Mouse (Mus musculus): ENCODE data around the gene Hist1h3i.
"Not testable (repeated sequence)": the region's sequence is repeated elsewhere in the genome, so short reads cannot be mapped to it uniquely, and the experiment has no call there.

Gene Hist1h3i

GRCm38 (mm10) chr13:21783255-21783617, at the start of gene Hist1h3i:
Hist1h3i (minus strand) TSS chr13:21783370.
- DNase-seq (ENCODE audit: low read depth, low spot score) = peak; percentile 92

GRCm38 (mm10) chr13:21831418-21832394, 48.5 kb upstream of the Hist1h3i start, which contains the start of gene Hist1h4n:
Hist1h4n (minus strand) TSS chr13:21832196.
- DNase-seq (ENCODE audit: low read depth, low spot score) = not testable (repeated sequence)

DNA sequence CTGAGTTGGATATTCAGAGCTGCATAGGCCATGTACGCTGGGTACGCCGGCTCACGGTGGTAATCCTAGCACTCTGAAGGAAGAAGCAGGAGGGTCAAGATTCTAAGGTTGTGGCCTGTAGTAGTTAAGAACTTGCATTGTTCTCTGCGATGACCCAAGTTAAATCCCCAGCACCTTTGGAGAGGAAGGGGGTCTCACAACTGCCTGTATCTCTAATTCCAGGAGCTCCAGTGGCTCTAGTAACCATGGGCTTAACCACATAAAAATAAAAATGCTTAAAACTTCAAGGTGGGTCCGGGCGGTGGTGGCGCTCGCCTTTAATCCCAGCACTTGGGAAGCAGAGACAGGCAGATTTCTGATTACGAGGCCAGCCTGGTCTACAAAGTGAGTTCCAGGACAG, 47.2 kb upstream of the Hist1h3i start:
- DNase-seq (ENCODE audit: low read depth, low spot score) = no peak

DNA sequence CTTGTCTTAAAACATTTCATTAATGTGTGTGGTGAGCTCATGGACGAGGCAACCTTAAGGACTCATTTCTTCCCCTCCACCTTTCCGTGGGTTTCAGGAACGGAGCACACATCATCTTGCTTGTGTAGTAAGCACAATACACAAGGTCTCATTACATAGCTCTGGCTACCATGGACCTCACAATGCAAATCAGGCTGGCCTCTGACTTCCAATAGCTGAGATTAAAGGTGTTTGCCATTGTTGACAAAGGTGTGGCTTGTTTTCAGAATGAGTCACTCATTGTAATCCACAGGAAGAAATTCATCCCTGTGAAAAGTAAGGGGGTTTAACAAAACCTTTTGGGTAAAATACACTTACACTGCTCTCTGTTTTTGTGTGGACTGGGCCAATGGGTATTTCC, 45.3 kb upstream of the Hist1h3i start:
- no peak for DNase-seq (ENCODE audit: low read depth, low spot score)

GRCm38 (mm10) chr13:21820082-21820890, 37.1 kb upstream of the Hist1h3i start:
- not testable (repeated sequence) for DNase-seq (ENCODE audit: low read depth, low spot score)

GRCm38 (mm10) chr13:21812092-21812491, 28.9 kb upstream of the Hist1h3i start:
- DNase-seq (ENCODE audit: low read depth, low spot score) = not testable (repeated sequence)

DNA sequence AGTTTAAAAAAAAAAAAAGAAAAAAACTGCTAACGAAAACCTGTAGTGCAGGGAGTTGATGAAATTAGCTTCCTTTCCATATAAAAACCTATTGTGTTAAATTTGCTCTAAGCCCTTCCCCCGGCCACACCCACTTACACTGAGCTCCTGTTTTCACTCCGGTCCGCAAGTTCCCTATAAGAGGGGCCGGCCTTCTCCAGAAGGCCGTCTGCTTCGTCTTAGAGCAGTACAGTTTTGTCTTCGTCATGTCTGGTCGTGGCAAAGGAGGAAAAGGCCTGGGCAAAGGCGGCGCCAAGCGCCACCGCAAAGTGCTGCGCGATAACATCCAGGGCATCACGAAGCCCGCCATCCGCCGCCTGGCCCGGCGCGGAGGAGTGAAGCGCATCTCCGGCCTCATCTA, 28.4 kb upstream of the Hist1h3i start, which contains the start of gene Hist1h4m:
TSS of gene Hist1h4m (plus strand) at position 208 of the 400 bp plus-strand sequence.
- not testable (repeated sequence) for DNase-seq (ENCODE audit: low read depth, low spot score)

DNA sequence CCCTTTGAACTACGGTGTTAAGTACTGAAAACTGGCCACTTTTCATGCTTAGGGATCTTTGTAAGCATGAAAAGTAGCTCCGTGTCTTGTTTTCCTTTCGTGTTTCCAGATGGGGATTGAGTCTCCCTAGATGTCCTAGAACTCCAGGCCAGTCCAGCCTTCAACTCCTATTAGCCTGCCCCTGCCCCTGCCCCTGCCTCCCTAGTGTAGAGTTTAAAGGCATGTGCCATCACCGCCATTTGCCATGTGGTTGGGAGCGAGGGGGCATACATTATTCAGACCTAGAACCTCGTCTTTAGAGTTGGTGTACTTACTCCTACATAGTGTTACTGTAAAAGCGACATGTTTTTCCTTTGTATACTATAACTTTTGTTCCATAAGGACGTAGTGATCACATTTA, 27.9 kb upstream of the Hist1h3i start:
- DNase-seq (ENCODE audit: low read depth, low spot score) = not testable (repeated sequence)

DNA sequence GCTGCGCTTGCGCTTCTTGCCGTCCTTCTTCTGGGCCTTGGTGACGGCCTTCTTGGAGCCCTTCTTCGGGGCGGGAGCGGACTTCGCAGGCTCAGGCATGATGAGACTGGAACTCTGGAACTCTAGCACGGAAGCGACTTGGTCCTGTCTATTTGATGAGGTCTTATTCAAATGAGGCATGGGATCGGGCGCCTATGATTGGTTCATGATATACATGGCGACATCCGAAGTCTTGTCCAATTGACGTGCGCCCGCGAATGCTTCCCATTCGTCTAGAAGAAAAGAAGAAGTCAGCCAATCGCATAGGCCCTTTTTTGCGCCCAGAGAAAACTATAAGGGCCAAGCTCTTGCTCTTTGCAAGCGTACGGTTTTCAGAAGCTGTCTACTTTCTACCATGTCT, 26.9 kb upstream of the Hist1h3i start, which contains the start of the genes Hist1h2bq and Hist1h2ao:
TSS of gene Hist1h2bq (minus strand) at position 125 of the 400 bp plus-strand sequence.
TSS of gene Hist1h2ao (plus strand) at position 393 of the 400 bp plus-strand sequence.
- DNase-seq (ENCODE audit: low read depth, low spot score) = not testable (repeated sequence)

- not testable (repeated sequence) for DNase-seq (ENCODE audit: low read depth, low spot score)
Observed at GRCm38 (mm10) chr13:21803058-21803457, 19.9 kb upstream of the Hist1h3i start.

- not testable (repeated sequence) for DNase-seq (ENCODE audit: low read depth, low spot score)
Observed at GRCm38 (mm10) chr13:21797163-21797562, 14.0 kb upstream of the Hist1h3i start.

- no peak for DNase-seq (ENCODE audit: low read depth, low spot score)
Observed at GRCm38 (mm10) chr13:21795584-21795983, 12.4 kb upstream of the Hist1h3i start.

- DNase-seq (ENCODE audit: low read depth, low spot score) = no peak
Observed at GRCm38 (mm10) chr13:21790601-21791283, 7.6 kb upstream of the Hist1h3i start.

- DNase-seq (ENCODE audit: low read depth, low spot score) = no peak
Observed at GRCm38 (mm10) chr13:21789925-21790324, 6.8 kb upstream of the Hist1h3i start.

GRCm38 (mm10) chr13:21787760-21788593, 4.8 kb upstream of the Hist1h3i start:
- DNase-seq (ENCODE audit: low read depth, low spot score) = peak; percentile 54

DNA sequence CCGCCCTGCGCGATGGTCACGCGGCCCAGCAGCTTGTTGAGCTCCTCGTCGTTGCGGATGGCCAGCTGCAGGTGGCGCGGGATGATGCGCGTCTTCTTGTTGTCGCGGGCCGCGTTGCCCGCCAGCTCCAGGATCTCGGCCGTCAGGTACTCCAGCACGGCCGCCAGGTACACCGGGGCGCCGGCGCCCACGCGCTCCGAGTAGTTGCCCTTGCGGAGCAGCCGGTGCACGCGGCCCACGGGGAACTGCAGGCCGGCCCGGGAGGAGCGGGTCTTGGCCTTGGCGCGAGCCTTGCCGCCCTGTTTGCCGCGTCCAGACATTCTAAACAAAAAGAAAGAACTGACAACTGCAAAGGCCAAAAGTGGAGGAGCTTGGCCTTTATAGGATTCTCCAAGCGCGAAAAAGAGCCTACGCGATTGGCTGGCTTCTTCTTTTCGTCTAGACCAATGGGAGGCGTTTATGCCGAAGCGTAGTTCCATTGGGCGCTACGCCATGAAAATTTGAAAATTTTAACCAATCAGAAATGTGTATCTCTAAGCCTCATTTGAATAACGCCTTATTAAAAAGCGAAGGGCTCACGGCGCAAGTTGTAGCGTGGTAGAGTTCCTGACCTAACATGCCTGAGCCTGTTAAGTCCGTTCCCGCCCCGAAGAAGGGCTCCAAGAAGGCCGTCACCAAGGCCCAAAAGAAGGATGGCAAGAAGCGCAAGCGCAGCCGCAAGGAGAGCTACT, 3.9 kb upstream of the Hist1h3i start, which contains the start of the genes Hist1h2an and Hist1h2bp:
TSS of gene Hist1h2an (minus strand) at position 320 of the 731 bp plus-strand sequence.
TSS of gene Hist1h2bp (plus strand) at position 563 of the 731 bp plus-strand sequence.
- DNase-seq (ENCODE audit: low read depth, low spot score) = peak; percentile 98

DNA sequence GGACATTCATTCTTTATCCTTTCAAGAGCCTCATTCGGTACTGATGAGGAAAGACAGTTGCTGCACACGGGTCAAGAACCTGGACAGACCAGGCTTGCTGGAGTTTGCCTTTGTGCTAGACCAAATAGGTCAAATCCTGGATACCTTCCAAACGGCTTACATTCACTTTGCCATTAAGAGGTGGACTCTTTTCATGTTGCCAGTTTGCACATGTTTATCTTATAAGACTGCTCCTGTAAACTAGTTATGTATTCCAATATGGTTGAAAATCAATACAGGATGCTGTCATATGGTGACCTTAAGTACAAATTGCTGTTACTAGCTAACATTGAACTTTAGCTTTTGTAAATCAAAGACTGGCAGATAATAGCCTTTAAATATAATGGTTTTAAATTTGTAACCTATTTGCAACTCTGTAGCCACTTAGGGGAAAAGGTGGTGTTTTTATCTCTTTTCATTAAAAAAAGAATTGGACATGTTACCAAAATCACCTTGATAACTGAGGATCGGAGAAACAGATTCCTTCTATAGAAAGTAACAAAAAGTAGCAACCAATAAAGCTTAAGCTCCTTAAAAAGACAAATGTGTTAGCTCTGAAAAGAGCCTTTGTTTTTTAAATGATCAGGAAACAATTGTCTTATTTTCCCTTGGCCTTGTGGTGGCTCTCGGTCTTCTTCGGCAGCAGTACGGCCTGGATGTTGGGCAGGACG, 3.2 kb upstream of the Hist1h3i start:
- peak; percentile 81 for DNase-seq (ENCODE audit: low read depth, low spot score)

GRCm38 (mm10) chr13:21784311-21784710, 1.1 kb upstream of the Hist1h3i start:
- DNase-seq (ENCODE audit: low read depth, low spot score) = no peak

DNA sequence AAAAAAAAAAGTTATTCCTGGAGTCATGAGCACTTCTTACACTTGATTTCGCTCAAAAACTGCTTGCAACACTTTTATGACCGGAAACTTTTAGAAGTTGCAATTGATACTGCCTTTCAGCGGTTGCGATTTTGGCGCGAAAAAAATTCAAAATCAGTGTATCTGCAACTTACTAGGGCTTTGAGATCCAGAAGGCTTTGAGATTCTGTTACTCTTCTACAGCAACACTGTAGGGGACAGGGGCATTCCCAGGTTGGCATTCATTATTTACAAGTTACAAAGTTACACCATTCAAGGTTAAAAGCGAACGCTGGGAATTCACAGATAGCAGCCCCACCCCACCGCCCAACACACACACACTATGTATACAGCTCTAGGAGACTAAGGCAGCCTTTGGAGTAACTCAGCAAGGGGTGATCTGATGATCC, 578 bp upstream of the Hist1h3i start:
- peak; percentile 76 for DNase-seq (ENCODE audit: low read depth, low spot score)
